Mouse (Mus musculus) kidney, postnatal 25 days (tissue): Measurements from ENCODE around the gene Gse1.
A peak's percentile ranks its signal among the peaks of the same experiment; 100 is the strongest.

Source experiments
- DNase-seq, 2 experiments: peaks; one replicate each; pipeline ENCODE4 v3.0.0; 2021; ENCODE audit warnings: mixed read lengths in 2 of 2

Gse1 gene

DNA sequence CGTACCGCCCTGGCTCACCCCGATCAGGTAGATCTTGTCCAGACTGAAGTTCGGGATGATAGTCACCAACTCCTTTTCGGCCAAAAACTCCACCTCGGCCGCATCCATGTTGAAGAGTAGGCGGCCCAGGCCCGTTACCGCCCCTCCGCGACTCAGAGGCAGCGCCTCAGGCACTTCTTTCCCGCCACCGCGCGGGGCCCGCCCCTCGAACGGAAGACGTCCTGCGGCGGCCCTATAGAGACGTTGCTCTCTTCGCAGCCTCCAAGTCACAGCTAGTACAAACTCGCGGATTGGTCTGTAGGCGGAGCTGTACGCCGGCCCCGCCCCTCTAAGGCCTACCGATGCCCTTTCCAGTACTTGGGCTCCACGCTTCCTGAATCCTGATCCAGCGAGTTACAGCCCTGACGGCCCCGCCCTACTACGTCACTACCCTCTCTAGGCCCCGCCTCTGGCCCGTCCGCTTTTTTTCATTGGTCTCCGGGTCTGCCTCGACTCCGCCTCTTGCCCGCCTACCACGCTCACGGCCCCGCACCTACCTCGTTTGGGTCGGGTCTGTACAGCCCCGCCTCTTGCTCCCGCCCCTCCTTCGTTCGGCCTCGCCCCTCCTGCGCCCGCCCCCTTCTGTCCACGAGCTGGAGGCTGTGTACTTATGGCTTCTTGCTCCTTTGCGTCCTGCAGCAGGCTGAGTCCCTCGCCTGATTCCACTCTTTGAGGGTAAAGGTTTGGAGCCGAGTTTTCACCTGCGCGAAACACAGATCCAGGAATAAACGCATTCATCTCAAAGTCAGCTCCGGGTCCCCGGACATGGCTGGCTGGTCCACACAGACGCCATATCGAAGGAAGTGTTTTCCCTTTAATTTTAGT is 360.9 kb downstream of the Gse1 start, which contains the start of gene Gins2:
Gene Gins2 (minus strand): TSS at position 397 of the 864 bp plus-strand sequence.
- DNase-seq: peak; percentile 99 to 100

DNA sequence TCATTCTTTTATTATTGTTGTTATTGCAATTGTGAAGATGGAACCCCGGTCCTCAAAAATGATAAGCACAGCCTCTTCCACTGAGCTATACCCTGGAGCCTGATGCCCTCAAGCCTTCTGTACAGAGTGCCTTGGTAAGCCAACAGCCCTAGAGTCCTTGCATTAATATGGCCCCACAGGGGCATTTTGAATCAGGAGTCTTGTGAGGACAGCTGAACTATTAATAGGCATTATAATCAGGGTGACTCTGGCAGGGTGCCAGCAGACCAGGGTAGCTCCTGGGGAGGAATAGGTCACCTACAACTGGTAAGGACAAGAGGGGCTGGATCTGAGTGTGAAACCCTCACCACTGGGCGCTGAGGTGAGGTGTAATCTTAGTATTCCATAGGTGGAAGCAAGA is 361.7 kb downstream of the Gse1 start:
- peak; percentile 62 to 74 for DNase-seq

DNA sequence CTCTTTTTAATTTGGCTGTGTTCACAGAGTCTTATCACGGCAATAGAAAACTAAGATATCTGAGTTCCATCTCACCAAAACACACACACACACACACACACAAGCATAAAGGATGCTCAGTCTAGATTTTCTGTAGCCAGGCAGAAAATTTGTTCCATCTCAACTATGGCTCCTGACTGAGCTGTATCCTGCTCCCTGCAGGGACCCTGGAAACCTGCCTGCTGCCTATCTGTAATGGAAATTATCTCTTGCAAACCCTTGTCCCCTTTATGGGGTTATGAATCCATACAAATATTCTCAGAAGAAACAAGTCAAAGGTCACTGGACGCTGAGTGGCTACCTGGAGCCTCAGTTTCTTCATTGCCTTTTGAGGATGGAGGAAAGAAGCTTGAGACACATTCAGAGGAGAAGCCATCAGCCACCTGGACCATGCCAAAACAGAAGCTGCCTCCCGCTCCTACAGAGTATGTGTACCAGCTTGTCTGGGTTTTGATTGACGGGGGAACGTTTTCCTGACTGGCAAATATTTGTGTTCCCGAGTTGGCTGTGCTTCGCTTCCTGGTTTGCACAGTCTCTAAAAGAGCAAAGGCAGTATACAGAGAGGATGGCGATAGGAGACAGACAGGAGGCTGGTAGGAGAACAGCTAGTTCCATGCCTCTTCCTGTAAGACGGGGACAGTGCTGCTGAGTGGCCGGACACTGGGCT is 363.5 kb downstream of the Gse1 start:
- DNase-seq: no peak

DNA sequence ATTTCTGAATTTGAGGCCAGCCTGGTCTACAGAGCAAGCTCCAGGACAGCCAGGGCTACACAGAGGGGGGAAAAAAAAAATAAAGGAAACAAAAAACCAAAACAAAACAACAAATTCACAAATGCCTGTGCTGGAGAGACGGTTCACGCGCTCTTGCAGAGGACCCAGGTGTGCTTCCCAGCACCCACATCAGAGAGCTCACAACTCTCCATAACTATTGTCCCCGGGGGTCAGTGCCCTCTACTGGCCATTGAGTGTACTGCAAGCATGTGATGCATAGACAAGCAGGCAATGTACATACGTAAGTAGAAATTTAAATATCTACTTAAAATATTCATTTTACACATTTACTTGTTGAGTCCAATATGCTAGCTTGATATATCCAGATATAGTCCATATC is 366.3 kb downstream of the Gse1 start:
- no peak for DNase-seq

DNA sequence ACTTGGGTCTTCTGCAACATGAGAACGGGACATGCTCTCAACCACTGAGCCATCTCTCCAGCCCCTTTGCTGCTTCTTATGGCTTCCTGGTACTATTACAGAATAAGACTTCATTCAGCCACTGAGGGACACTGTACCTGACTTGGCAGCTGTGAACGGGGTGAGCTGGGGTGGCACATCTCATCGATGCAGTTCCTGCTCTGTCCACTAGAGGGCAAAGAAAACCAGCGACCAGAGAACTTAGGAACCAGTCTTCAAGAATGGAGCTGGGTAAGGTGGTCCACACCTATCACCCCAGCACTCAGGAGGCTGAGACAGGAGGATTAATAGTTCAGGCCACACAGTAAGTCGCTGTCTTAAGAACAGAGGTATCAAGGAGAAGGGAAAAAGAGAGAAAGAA is 367.7 kb downstream of the Gse1 start:
- peak; percentile 64 to 80 for DNase-seq

DNA sequence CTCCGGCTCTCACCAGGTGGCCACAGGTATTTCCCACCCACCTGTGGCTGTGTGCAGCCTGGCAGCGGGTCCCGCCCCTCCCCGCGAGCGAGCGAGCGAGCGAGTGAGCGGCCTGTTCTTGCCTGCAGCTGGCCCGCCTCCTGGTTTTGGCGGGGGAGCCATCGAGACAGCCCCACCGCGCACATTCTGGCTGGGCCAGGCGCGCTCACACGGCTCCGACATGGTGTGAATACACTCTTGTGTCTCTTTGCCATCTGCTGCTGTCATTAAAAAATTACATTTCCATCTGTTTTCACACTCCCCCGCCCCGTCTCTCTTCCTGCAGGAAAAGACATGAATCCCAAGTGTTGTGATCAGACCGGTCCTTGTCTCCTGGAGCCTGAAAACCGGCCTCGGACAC is 370.3 kb downstream of the Gse1 start:
- no peak for DNase-seq

DNA sequence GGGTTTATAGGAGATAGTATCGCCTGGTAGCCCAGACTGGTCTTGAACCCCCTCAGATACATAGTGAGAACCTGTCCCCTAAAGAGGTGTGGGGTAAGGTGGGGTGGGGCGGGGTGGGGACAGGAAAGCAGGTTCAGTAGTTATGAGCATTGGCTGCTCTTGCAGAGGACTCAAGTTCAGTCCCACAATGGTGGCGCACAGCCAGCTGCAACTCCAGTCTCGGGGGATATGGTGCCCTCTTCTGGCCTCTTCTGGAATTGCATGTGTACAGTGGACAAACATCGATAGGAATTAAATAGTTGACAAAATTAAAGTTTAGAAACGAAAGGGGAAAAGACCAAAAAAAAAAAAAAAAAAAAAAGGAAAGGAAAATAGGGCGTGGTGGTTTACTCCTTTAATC is 371.2 kb downstream of the Gse1 start:
- DNase-seq: peak; percentile 87 to 96

DNA sequence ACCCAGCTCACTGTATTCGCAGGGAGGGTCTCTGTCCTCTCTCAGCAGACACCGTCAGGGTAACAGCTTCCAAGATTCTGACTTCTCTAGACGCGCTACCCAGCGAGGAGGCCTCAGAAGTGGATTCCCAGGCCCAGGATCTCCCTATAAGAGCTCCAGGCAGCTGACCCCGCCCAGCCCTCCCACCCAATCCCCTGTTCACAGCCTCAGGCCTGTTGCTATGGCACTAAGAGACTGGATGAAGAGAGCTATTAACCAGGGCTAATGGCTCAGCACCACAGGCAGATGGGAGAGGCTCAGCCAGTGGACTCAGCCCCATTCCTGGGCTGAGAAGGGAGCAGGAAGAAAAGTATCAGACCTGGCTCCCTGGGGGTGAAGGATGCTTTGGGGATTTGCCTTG is 374.4 kb downstream of the Gse1 start:
- DNase-seq: no peak

DNA sequence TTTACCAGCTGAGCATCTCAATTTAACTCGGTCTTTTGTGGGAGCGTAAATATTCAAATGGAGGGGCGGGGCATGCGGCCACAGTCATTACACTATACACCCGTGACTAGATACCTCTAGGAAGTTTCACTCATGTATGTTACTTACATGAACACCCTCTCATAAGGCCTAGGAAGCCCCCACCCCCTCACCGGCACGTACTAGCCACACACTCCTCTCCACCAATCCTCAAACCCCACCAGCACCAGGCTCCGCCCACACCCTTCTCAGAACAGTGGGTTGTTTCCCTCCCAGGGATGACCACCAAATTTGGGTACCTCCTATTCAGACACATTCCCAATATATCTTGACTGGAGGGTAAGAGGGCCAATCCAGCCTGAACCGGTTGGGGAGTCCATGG is 379.2 kb downstream of the Gse1 start:
- no peak for DNase-seq

DNA sequence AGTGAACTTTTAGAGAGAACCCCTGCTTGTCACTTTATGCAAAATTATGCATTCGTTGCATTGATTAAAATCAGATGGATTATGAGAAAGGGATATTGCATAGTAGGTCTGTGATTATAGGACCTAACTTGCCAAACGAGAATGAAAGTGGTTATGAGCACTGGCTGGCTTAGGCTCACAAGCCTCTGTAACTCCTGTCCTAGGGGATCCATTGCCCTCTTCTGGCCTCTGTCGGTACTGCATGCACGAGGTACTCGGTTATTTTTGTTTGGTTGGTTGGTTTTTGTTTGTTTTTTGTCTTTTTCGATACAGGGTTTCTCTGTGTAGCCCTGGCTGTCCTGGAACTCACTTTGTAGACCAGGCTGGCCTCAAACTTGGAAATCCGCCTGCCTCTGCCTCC is 379.6 kb downstream of the Gse1 start:
- DNase-seq: peak; percentile 79 to 91

DNA sequence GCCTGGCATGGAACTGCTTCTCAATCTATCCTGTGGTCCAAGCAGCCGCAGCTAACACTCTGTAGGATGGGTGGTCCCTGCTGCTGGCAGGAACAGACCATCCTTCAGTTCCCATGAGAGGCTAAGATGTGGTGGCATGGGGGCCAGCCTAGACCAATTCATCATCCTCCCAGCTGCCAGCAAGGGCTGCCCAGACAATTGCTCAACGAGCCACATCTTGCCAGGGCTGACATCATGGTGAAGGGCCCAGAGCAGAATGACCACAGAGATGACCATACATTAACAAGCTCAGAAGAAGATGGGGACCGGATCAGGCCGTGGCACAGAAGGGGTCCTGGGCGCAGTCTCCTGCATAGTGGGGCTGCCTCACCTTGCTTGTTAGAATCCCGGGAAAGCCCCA is 382.6 kb downstream of the Gse1 start:
- no peak for DNase-seq

DNA sequence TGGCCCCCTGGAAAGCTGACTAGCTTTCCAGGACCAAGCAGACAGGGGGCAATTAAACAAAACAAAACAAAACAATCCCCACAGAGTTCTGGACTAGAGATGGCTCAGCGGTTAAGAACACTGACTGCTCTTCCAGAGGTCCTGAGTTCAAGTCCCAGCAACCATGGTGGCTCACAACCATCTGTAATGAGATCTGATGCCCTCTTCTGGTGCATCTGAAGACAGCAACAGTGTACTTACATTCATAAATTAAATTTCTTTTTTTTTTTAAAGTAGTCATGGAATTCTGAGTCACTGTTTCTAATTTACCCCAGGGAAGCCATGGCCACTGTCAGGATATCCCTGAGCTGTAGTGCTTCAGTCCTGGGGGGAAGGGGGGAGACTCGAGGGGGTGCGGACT is 386.2 kb downstream of the Gse1 start:
- DNase-seq: no peak

DNA sequence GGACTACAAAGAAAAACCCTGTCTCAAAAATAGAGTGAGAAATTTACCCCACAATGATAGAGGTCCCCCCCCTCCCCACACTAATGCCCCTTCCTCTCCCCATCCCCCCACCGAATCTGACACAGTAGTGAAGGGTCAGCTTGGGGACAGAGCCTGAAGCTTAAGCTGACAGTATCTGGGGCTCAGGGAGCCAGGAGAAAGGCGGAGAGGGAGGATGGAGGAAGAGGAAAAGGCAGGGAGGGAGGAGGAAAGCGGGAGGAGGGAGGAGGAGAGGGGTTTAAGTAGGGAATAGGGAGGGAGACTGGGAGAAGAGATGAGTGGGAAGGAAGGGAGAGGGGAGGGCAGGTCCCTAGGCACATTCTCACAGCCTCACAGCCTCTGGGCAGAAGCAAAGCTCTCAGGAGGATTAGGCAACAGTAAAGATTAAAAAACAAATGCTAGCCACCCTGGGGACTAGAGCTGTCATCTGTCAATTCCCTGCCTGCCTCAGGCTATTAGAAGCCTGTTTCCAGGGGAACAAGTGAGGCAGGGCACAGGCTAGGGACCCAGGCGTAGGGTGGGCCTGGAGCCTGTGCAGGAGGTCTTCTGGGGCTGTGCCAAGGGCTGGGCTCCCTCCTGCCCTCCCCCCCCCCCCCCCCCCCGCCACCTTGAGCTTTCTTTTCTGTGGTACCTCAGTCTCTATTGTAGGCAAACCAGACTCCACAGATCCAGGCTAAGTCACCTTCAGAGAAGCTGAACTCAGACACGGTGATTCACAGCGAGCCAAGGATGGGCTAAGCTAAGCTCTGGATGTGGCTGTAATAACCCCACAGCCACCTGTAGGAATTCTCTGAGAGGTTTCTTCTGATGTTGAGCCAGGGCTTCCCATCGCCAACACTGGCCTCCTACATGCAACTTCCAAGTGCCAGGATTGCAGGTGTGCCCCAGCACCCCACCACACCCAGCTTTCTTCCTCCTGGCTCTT is 388.7 kb downstream of the Gse1 start:
- no peak for DNase-seq

DNA sequence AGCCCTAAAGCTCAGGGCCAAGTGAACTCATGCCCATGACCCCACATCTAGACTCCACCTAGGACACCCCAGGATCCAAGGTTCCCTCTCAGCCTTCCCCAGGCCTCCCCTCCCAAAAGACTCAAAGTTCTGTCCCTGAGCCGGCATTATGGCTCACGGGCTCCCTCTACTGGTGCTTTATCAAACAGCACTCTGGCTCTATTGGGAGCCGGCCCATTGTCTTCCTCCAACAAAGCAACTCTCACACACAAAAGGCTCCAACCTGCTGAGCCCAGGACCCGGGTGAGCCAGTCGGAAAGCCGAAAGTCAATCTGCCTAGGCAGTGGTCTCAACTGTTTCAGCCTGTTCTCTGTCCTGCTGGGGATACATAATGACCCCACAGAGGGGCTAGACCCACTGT is 389.9 kb downstream of the Gse1 start:
- peak; percentile 67 to 75 for DNase-seq

DNA sequence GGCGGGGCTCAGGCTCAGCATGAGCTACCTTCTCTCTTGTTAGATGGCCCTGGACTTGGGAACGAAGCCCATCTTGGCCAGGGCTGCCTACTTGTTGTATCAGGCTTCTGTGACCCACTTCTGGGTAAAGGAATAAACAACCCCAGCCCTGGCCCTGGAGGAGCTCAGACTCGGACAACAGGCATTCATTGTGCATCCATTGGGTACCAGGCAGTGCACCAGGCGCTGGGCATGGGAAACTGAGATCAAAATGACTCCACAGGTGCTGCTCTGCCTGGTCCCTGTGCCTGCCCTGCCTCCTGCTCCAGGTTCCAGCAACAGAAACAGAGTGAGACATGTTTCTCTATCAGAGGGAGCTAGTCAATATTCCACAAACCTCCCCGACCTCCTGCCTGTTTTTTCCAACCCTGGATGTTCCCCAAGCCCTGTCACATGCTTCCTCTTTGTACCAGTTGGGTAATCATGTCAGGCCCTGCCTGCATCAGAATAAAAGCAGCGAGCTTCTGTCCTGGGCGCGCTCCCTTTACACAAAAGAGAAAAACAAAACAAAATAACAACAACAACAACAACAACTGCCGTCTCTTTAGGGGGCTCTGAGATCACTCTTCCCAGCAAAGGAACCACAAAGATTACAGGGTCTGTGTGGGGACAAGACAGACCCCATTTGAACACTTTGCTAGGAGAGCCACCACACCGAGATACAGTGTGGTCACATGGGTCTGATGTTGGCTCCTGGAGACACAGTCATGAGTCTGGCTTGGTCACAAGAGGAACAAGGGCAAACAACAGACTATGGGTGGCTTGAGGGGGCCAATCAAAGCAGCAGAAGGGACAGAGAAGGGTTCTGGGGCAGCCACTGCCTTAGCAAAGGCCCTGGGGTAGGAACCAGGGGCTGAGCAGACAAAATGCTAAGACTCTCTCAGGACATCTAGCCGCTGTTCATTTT is 391.3 kb downstream of the Gse1 start:
- no peak for DNase-seq

DNA sequence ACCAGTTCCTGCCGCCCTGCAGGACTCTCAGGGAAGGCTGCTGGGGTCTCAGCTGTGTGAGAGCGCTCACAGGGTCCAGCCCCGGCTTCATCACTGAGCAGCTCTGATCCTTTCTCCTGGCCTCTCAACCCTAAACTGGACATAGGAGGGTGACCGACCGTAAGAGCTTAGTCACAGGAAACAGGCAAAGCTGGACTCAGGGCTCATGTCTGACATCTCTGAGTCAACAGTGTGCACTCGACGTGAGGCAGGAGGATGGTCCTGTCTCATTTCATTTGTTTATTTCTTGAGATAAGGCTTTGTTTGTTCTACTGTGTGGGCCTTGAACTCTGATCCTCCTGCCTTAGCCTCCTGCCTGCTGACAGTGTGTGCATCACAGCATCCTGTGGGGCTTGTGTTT is 392.2 kb downstream of the Gse1 start:
- DNase-seq: no peak

DNA sequence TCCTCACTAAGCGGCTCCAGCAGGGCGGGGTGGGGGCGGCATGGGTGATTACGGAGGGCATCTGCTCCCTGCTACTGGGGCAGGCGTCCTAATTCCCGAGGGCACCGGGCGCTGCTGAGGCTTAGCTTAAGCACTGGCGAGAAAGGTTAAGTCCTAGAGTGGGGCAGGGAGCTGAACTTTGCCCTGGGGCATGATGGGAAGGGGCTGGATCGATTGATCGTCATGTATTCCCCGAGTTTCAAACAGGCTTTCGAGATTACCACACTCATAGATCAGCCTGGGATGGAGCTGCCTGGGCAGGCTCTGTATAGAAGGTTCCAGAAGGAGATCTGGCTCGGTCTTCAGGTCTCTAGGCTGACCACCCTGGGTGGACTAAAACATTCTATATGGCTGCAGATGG is 393.9 kb downstream of the Gse1 start:
- no peak for DNase-seq

DNA sequence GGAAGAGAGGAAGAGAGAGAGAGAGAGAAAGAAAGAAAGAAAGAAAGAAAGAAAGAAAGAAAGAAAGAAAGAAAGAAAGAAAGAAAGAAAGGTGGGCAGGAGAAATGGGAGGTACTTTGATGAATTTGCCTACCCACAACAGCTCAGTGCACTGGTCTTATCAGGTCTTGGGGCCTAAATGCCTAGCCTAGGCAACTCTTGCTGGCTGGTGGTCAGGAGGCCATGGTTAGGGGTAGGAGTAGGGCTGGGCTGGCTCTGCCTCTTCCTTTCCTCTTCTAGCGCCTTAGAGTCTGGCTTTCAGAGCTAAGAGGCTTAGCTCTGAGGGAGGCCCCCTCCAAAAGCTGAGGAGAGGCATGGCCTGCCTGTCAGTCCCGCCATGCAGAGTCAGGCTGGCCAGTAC is 395.4 kb downstream of the Gse1 start:
- no peak for DNase-seq

DNA sequence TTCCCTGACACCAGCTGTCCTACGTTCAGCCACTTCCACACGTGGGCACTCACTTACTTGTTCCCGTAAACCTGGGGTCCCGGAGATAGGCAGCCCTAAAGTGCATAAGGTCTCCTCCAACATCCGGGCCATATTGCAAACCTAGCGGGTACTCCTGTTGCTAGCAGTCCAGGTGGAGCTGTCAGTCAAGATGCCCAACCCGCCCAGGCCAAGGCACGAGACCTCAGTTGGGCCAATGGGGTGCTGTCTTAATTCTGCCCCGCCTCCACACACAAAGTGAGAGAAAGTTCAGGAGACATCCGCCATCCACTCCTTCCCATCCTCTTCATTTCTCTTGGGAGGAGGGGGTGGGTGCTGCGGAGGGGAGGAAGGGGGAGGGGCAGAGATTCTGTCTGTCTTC is 398.2 kb downstream of the Gse1 start:
- DNase-seq: no peak

DNA sequence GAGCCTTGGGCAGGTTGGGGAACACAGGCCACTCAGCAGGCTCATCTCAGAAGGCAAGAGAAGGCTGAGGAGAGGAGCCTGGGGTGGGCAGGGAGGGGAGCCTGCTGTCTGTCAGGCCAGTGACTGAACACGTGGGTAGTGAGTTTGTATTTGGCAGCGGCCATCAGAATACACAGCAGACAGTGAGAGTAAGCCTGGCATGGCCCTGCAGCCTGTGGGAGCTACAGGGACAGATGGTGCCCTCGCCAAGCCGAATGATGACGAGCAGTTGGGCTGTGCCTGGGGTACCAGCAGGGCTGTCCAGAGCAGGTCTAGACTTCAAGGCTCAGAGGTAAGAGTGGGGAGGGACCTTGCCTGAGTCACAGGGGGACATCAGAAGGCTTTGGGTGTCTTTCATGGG is 399.0 kb downstream of the Gse1 start:
- DNase-seq: no peak

DNA sequence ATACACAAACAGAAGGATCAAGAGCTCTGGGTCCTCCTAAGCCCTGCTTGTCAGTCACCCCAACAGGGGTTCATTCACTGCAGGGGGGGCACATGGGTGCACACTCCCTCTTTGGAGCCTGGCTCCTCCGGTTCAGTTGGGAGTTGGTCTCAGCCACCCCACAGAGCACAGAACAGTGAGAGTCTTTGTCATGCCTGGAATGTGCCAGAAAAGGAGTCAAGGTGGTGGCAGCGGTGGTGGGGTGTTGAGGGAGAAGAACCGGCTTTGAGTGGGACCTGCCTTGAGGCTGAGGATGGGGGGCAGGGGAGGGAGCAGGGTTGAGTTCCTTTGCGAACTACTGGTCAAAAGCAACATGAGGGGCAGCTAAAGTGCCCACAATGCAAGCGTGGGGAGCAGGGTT is 401.8 kb downstream of the Gse1 start:
- DNase-seq: no peak

DNA sequence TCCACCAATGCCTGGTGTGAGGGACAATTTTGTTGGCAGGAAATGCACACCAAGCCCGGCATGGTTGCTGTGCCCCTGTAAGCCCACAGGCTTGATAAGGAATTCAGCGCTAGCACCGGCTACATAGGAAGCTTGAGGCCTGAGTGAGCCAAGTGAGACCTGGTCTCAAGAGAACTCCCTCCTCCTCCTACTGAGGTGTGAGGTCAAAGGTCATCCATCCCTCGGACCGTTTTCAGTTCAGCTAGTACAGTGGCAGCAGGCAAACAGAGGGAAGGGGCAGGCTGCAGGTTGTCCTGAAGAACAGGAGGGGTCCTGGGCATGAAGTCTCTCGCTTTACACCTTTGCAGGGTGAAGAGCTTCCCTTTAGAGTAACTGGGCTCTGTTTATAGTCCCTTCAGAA is 402.6 kb downstream of the Gse1 start:
- DNase-seq: no peak
